Mouse (Mus musculus) bone marrow, adult 2 months (tissue): ENCODE data around the gene Ostf1.
A peak's percentile ranks its signal among the peaks of the same experiment; 100 is the strongest.

Source experiments
- CTCF ChIP-seq: fragments of 200-500 bp; IDR thresholded peaks from 2 replicates; pipeline ENCODE4 v1.5.1; 2011; ENCODE audit warnings: low read length, control low read depth; ENCODE audit not compliant: control insufficient read depth, insufficient read depth
- POLR2A ChIP-seq: fragments of 200-500 bp; IDR thresholded peaks from 2 replicates; pipeline ENCODE4 v1.6.1; 2011; ENCODE audit warnings: low read depth, mild to moderate bottlenecking, control low read depth, low read length, borderline replicate concordance; ENCODE audit not compliant: control insufficient read depth

DNA sequence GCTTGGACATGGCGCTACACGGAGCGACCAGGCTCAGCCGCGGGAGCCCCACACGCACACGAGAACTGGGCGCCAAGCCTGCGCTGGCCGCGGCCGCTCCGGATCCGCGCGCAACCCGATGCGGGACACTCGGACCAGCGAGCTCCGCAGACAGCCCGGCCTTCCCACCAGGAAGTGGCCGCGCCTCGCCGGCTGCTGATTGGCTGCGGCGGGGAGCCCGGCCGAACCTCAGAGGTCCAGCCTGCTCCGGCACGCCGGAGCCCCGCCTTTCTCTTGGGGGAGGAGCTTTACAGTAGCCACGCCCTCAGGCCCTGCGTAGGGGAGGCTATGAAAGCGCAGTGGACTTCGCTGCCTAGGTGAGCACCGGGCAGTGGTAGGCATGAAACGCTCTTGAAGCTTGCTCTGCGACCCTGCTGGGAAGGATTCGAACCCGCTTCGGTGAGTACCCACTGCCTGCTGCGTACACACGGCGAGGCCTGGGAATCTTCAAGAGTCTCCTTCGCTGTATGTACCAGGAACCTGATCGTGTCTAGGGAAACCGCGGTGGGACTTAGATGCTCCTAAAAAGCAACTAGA lies at the start of gene Ostf1, which contains the start of gene Nmrk1:
- peak; percentile 65; the same call in 1 of the 2 replicates for TF ChIP-seq POLR2A
- TF ChIP-seq CTCF: no peak
